Mouse (Mus musculus) MEL-GATA-1-ER (cell line): ENCODE results near the gene Kdsr.

Experiments
- DNase-seq: peaks from one replicate; pipeline ENCODE4 v3.0.0-alpha.2; 2012; ENCODE audit warnings: low read depth; ENCODE audit errors: extremely low read depth

Kdsr gene

DNA sequence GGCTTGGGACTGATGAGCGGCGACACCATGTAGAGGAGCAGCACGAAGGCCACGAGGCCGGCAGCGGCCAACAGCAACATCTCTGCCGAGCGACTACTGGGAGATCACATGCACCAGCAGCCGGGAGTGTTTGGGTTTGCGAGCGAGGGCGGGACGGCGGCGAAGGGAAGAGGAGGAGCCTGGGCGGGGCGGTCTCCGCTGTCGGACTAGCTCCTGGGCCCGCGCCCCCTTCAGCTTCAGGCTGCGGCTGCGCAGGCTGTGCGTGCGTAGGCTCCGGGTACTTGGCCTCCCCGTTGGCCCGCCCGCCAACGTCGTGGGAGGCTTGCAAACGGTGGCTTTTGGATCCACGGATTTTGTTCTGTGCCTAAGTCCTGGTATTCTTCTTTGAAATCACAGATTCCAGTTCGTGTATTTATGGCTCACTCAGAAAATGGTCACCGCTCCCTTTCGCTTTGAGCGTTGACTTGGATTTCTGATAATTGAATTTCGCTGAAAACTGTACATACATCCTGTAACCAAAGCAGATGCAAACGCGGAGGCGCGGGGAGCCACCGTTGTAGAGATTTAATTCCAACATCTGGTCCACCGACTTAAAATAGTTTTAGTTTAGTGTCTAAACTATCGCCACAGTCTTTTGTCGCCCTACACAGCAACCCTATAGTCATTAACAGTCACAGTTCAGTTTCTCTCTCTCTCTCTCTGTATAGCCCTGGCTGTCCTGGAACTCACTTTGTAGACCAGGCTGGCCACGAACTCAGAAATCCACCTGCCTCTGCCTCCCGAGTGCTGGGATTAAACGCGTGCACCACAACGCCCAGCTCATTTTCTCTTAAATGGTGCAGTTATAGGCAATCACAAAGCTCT is at the start of gene Kdsr:
Kdsr (minus strand) TSS at position 156 of the 864 bp plus-strand sequence.
- peak; percentile 95 for DNase-seq

DNA sequence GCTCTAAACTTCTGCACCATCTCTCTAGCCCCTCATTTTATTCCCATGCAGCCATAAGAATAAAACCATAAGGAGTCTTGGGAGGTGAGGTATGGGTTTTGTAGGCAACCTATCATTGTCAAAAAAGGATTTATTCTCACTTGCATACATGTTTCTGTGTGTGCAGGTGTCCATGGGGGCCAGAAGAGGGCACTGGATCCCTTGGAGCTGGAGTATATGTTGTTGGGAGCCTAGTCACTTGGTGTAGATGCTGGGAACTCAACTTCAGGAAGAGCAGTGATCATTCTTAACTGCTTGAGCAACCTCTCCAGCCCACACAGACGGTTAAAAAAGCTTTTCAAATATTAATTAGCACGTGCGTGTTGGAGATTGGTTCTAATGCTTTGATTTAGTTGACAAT is 40.4 kb upstream of the Kdsr start:
- no peak for DNase-seq

DNA sequence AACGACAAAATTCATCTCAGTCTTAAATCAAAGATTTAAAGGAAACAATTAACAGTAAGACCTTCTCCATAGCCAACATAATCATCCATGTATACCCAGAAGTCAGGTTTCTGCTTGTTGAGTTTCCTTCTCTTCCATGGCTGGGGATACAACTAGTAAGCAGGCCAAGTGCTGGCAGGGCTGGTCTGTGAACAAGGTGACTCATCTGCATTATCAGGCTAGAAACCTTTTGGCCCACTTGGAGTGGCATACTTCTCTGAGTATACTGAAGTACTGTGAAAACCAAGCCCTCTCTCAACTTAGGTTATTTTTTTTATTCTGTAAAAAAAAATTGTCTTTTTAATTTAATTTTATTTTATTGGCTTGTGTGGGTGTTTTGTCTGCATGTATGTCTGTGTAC is 39.9 kb upstream of the Kdsr start:
- DNase-seq: no peak

DNA sequence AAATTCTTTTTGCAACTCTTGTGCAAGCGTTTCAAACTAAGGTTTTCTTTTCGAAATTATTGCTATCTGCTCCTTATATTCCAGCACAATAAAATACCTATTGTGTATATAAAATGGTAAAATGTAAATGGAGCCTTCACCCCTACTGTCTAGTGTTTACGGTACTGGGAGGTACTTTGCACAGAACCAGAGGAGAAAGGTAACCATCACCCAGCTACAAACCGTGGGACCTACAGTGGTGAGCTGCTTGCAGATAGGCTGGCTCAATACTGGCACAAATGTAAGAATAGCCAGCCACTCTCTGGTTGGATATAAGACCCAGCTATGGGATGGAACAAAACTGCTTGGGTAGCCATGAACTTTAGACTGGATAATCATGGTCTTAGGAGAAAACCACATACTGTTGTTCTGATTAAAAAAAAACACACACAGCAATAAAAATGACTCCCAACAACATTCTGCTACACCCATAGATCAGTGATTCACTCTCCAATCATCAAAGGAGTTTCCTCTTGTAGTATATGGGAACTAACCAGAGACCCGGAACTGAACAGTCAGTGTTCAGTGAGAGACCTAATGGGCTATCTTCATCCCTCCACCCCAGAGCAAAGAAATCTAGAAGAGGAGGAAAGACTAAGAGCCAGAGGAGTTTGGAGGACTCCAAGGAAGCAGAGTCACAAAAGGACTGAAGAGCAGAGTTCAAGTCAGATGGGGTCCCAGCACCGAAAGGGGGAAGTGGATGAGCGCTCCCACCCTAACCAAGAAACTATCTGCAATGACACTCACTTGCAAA is 37.7 kb upstream of the Kdsr start:
- DNase-seq: peak; percentile 30

DNA sequence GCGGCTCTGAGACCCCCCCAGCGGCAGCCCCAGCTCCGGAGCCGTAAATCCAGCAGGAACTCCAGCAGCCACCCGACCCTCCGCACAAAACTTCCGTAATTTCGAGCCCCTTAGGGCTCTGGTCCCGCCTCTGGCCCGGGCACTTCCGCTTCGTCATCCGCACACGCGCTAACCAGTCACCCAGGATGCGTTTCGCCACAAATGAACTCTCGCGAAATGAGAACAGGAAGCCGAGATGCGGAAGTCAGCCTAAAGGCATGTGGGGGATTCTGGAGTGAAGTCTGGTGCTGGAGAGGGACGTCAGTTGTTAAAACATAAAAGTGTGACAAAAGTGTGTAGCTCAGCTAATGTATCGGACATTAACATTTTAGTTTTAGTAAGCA is 37.0 kb upstream of the Kdsr start, which contains the start of gene Vps4b:
Vps4b (minus strand) TSS at position 187 of the 383 bp plus-strand sequence.
- peak; percentile 99 for DNase-seq

DNA sequence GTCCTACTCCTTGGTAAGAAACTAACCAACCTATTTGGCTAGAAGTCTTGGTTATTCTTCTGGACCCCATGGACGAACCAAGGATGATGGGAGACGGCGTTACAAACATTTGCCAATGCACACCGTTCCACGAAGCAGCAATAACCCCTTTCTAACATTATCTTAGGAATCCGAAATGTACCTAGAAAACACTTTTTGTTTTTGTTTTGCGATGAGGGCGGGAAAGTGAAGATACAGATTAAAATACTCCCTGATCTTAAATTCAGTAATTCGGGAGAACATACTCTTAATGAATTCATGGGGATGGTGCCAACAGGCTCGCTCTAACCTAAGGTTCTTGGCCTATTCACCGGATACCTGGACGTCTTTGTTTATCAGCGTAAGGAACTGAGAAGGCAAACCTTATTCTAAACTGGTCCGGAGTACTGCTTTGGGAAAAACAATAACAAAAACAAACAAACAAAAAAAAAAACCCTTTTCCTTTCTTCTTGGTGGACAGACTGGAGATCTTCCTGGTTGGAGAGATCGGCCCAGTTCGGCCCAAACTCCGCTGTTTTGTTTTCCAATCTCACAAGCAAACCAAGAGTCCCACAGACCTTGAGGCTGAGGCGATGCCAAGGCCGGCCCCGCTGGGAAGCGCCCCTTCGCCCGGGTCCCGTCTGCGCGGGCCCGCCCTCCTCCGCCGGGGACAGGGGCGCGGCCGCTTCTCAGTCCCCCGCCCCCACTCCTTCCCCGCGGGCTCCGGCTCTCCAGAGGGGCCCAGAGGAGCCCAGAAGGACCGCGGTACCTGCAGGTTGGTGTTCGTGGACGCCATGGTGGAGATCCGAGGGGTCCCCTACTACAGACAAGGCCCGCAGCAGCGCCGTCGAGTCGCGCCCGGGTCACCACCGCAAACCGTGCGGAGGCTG is 36.4 kb upstream of the Kdsr start:
- peak; percentile 33 for DNase-seq

DNA sequence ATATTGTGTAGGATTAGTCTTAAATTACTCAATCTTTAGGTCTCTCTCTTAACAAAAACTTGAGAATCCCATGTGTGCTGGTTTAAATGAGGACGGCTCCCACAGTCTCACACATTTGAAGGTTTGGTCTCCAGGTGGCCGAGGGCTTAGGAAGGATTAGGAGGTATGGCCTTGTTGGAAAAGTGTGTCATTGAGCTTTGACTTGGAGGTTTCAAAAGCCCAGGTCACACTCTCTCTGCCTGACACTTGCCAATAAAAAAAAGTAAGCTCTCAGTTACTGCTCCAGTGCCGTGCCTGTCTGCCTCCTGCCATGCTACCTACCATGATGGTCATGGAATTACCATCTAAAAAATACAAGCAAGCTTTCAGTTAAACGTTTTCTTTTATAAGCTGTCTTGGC is 15.4 kb upstream of the Kdsr start:
- no peak for DNase-seq

DNA sequence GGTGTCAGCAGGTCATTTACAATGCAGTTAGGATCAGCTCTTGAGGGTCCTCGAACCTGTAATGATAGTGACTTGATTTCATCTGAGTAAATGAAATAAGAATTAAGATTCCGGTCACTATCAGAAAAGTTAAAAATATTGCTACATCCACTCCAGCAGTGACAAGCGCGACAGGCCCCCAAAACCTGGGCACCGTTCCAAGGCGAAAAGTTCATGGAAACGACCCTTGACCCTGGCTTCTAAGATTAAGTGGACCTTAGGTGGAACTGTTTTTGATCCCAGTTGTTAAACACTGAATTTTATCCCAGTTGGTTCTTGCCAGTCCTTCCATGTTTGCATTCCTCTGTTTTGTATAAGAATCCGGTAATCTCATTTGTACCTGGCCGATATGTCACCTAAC is 14.6 kb upstream of the Kdsr start:
- no peak for DNase-seq

DNA sequence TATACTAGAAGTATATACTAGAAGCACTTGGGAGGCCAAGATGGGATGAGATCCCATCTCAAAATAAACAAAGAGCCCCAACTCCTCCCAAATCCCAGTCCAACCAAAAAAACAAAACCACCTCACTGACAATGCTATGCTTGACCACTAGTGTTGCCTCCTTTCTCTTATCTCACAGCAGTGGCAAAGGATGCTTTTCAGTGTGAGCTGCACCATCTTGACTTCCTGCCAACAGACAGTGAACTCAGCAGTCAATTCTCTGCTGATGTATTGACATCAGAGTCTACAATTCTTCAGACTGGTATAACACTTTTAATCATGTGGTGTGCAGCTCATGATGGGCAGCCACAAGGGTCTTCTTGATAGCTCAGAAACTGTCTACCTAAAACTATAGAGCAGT is 9.2 kb upstream of the Kdsr start:
- DNase-seq: no peak

DNA sequence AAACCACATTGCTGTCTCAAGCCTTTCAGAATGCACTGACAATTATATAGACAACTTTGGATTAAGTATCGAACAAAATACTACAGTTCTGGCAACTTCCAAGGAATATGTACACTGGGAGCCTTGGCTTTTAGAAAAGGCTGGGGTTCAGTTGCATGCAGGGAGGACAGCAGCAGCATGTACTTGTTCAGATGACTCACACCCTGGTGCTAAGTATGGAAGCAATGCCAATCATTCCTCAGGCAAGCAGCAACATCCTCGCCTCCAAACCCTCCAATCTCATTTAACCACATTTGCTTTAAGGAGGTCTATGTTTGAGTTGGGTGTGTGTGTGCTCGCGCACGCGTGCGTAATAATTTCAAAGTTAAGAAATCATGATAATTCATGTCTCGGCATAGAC is 6.2 kb upstream of the Kdsr start:
- DNase-seq: no peak

DNA sequence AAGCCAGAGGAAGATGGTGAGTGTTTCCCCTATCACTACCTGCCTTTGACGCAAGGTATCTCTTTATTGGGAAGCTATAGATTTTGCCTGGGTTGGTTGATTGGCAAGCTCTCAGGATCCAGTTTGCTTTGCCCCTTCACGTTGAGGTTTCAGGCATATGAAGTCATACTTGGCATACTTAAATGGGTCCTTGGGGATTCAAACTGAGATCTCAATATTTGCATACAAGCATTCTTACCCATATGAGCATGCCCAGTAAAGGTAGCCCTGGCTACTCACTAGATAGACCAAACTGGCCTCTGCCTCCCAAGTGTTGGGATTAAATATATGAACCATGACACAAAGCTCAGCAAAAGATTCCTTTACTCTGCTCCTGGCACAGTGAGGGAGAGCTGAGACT is 5.3 kb upstream of the Kdsr start:
- no peak for DNase-seq

DNA sequence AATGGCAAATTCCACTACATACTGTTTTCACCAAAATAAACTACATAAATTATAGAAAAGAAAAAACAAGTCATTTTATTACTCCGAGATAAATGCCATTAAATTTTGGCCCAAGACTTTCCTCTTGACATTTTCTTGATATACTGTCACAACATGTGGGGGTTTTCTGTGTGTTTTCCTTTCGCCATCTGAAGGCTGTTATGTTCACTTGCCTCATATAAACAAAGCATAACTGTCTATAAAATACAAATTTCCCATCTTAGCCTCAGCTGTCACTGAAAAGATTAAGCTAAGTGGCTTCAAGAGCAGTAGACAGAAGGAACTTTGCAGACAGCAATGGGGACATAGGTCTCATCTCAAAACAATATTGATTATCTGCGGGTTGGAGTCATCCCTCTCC is 4.8 kb upstream of the Kdsr start:
- no peak for DNase-seq

DNA sequence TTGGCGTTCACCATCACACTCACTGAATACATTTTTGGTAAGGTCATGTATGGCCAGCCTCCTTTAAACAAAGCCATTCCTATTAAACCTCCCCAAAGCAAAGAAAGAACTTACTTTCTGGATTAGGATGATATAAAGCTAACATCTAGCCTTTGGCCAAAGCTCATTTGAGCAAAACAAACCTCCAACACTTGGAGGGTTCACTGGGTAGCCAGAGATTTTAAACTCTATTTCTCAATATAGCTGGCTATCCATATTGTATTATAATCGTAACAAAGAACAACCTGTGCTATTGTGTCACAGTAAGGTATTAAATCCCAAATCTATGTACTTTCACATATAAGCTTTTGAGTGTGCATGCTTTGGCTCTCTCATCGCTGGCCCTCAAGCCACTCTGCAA is 1.2 kb upstream of the Kdsr start:
- no peak for DNase-seq

DNA sequence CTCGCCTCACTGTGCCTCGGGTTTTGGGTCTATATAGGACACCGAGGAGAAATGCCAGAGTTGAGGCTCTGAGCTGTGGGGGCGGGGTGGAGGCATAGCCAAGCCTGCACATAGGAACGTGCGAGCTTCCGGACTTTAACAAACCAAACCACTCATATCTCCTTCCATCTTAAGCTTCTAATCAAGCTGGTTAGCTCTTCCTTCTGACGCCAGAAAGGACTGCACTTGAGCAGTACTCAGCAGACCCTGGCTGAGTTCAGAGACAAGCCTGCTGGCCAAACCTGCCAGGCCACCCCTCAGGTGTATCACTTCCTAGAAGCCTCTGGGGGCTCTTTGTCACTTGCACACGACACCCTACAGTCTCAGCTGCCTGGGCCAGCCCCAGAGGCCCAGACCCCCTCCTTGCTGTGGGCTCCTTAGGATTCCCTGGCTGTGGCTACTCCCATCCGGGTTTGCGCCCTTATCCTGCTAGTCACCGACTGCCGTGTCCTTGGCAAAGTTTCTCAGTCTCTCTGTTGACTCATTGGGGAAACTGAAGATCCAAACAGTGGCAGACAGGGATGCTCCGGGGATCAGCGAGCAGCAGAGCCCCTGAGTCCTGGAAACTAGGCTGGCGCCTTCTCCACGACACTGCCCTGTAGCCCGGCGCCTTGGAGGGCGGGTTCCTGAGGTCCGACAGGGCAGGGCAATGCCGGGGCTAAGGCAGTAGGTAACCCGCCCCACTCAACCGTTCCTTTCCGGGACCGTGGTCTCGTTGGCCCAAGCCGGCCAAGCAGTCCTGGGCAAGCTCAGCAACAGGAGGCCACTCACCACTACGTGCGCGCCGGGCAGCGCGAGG is 574 bp downstream of the Kdsr start:
- DNase-seq: peak; percentile 46

DNA sequence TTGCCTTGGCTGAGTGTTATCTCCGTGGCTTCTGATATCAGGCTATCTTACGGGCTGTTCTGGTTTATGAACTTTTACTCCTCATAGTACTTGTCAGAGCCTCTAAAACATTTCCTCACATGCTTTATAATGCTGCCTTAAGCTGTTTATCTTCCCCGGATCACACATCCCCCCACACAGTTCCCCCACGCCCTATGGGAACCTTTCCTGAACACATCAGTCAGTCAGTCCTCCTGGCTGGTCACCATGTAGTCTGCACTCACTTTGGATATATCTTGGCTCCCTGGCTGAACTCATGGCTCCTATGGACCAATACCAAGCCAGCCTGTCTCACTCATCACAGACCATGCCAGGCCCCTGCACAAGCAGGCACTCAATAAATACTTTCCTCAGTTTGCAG is 2.9 kb downstream of the Kdsr start:
- DNase-seq: no peak

DNA sequence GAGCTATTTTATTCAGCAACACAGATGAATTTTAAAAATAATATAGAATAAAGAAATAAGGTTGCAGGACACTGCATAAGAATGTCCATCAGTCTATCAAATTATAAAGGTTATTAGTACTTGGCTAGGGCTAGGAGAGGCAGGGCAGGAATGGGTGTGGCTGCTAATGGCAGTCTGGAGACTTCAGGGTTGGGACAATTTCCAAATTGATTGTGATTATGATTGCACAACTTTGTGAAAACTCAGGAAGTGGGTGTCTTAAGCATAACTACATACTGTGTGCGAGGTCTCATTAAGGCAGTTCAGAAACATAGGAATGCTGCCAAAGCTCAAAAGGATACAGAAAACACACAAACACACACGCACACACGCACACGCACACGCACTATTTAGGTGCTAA is 7.5 kb downstream of the Kdsr start:
- DNase-seq: no peak

DNA sequence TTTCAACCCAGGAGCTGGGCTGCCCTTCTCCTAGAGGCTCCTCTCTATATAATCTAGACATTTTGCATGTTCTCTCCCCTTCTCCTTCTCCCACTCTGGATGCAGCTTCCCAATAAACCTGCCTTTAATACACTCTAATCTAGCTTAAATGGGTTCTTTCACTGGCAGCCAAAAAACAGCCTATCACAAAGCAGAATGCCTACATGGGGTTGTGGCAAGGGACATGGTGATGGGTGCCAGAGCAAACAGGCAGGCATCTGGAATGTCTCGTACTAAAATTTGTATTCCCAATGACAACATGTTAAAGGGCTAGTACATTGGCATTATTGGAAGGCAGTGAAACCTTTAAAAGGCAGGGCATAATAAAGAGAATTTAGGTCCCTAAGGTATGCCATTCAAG is 8.9 kb downstream of the Kdsr start:
- no peak for DNase-seq

DNA sequence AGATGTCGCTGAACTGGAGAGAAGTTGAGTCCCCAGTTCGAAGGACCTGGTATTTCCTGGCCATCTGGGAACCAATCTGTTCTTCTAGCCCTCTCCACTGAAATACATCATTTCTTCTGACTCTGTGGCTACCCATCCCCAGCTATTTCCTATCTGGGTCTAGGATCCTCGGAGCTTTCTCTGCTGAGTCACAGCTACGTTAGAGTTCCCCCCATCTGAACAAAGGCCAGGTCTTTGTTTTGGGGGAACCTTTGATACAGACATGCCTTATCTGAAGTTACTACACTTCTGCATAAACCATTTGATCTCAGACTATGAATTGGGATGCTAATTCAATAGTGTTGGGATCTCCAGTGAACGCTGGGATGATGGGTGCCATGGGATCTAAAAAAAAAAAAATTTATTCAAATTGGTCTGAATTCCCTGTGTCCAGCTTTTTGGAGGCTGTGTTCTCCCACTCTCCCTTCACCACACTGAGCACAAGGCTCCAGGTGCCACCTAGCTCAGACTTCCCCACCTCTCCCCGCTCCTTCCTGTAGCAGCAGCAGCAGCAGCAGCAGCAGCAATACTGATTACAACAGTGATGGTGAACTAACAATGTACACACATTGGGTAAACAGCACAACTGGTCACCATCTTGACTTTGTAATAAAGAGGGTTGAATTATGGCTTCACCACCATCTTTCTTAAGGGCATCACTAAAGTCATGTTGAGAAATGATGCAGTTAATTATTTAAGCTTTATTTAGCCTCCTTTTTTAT is 10.8 kb downstream of the Kdsr start:
- DNase-seq: no peak

DNA sequence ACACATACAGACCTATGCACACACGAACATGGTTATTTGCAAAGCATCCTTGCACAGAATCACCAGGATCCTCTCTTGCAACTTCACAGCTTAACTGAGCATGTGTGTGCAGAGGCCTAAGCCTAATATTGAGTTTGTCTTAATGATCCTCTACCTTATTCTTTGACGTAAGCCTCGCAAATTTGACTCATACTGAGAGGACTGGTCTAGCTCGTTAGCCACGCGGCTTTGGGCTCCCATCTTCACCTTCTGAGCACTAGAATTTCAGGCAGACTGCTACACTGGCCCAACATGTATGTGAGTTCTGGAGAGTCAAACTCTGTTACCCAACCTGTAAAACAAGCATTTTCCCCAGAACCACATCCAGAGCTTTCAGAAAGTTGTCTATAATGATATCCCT is 16.5 kb downstream of the Kdsr start:
- DNase-seq: no peak

DNA sequence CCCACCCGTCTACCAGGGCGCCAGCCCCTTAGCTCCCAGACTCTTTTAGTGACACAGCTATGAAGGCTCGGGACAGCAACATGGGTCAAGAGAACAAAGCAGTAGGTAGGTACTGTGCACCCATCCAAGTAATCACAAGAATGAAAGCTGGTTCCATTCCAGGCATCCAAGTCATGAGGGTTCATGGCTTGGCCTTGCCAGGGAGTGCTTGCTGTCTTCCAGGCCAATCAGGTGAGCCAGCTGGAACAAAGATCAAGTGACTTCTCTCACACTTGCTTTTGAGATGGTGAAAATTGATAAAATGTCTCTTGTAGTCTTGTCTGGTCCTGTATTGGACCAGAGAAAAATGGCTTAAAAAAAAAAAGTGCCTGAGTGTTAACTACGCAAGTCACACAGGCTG is 18.8 kb downstream of the Kdsr start:
- DNase-seq: no peak
